Mouse (Mus musculus) layer of hippocampus, adult 9-11 months (tissue): ENCODE results near the gene Tmem132a.

Experiments used
- DNase-seq: peaks from one replicate; pipeline ENCODE4 v3.0.0; 2022

The Tmem132a gene

GRCm38 (mm10) chr19:10871328-10871961, 1.7 kb upstream of the Tmem132a start:
- no peak for DNase-seq

GRCm38 (mm10) chr19:10870676-10871075, 936 bp upstream of the Tmem132a start:
- DNase-seq: no peak

DNA sequence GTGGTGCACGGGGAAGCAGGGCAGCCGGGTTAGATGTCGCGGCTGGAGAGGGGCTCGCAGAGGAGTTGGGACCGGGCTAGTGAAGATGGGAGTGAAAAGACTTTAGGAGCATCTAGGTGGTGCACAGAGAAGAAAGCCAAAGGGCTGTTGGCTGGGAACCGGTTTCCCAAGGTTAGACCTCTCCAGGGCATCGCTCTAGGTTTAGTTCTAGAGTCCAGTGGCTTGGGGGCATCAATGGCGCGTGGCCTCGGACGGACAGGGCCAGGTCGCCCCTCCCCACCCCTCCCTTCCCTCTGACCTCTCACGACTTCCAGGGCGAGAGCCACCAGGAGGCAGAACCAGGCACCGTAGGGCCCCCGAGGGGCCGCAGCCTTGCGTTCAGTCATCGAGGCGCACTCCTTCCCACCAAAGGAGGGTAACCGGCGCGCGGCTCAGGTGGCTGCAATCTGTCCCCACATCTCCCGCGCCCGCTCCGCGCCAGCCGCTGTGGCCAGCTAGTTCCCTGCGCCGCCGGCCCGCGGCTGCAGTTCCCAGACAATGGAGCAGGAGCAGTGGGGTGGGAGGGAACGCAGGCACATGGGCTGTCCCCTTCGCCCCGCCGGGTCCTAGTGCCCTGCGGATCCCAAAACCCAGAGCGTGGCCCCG, 377 bp downstream of the Tmem132a start:
- DNase-seq: peak; percentile 86

DNA sequence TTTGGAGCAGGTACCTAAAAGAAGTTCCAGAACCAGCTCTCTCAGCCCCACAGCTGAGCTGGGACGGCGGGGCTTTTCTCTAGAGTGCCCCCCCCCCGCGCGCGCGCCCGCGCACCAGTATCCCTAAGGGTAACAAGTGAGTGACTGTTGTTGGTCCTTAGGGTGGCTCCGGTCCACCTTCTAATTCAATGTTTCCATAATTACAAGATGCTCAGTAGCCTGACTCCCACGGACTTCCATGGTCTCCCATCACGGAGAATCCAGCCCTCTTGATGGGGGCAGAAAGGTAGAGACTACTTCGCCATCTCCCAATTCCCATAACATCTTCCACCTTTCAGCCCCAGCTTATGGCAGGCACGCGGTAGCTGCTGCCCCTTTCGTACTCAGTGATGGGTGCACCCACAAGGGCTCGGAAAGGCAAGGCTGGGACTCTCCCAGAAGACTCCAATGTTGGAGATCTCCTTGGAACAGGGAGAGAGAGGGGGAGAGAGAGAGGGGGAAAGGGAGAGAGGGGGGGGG, 1.1 kb downstream of the Tmem132a start:
- DNase-seq: no peak

DNA sequence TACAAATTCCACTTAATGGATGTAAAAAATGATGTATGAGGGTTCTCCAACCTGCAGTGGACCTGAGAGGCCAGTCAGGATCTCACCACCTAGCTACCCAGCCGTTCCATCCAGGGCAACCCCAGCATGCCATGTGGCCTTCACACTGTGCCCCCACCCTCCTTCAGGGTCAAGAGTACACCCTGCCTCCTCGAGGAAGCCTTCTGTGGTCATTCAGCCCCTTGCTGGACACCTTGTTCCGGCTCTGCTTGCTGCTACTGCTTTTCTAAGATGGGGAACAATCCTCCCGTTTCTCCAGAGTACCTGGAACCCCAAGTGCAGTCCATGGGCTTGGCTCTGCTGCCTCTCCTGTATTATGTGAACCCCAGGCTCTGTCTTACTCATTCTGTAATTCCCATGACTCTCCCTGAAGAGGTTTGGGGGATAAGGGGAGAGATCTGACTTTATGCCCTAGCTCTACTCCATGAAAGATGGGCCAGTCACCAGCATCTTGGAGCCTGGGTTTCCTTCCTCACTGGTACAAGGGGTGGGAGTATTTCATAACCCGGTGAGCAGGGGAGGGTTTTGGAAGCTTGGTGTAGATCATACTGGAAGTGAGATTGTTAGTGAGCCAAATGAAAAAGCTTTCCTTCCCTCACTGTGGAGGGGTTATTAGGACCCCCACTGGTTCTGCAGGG, 1.7 kb downstream of the Tmem132a start:
- DNase-seq: no peak

DNA sequence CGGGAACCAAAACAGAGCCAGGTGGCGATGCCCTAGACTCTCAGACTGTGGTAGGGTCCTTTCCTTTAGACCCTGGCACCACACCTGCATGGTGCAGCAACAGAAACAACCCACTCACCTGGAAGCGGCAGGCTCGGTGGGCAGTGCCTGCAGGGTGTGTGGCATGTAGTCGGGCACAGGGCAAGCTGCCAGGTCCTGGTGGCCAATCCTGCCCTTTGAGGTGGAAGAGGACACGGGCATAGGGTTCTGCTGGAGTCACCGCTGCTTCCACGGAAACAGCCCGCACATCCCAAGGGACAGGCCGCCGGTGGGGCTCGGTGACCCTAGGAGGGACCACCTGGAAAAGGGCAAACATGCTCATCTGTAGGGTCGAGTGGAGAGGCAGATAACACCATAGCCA, 3.4 kb downstream of the Tmem132a start:
- no peak for DNase-seq

- DNase-seq: no peak
These were observed 9.7 kb downstream of the Tmem132a start for GRCm38 (mm10) chr19:10860072-10860497.

DNA sequence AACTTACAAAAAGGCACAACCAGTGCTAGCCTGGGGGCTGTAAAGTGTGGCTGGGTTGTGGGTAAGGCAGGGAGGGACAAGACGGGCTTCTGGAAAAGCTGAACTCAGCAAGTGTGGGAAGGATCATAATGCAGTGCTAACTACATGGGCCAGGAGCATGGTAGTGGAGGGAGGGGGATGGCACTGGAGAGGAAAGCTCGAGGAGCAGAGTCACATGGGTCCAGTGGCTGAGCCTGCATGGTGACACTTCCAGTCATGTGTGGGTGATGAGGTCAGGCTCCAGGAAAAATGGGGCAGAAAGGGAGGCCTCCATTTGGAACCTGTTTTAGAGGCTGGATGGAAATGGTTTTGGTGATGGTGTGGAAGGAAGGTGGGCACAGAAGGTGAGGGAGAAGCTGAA, 13.2 kb downstream of the Tmem132a start:
- DNase-seq: no peak

DNA sequence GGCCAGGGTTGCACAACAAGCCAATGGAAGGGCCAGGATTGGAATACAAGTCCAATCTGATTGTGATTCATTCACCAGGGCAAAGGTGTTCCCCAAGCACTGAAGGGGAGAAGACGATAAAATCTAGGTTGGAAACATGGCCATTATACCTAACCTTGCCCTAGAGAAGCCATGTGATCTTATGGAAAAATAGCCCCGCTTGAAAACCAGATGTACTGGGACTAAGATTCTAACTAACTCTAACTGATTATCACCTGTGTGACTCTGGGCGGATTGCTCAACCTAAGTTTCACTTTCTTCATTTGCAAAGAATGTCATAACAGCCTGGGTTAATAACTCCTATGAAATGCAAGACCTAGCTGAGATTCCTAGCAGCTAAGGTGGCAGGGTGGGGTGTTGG, 14.3 kb downstream of the Tmem132a start:
- no peak for DNase-seq

GRCm38 (mm10) chr19:10847311-10848087, 22.2 kb downstream of the Tmem132a start:
- DNase-seq: no peak

DNA sequence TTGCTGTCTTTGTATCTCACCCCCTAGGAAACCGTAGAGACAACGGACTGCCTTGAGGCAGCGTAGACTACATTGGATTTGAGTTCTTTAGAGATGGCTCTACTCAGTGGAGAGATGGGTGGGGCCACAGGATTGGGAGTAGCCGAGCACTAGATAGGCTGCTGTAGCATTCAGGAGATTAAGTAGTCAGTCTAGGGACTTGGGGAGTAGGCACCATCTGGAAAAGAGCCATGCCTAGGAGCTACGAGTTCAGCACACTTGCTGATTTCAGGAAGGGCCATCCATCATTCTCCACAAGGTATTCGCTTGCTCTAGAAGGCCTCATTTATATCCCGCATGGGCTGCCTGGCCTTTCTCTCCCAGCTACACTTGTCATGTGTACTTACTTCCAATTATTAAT, 23.6 kb downstream of the Tmem132a start:
- DNase-seq: no peak

- no peak for DNase-seq
These were observed 24.3 kb downstream of the Tmem132a start for GRCm38 (mm10) chr19:10845454-10845853.

GRCm38 (mm10) chr19:10844206-10844605, 25.5 kb downstream of the Tmem132a start:
- DNase-seq: no peak

- DNase-seq: no peak
These were observed 26.8 kb downstream of the Tmem132a start for GRCm38 (mm10) chr19:10842914-10843313.

GRCm38 (mm10) chr19:10841721-10842626, 27.8 kb downstream of the Tmem132a start:
- peak; percentile 83 for DNase-seq

- DNase-seq: no peak
These were observed 30.5 kb downstream of the Tmem132a start, which contains the start of gene Slc15a3 for GRCm38 (mm10) chr19:10839010-10839892. Gene Slc15a3, plus strand, starts transcription at chr19:10839727.

DNA sequence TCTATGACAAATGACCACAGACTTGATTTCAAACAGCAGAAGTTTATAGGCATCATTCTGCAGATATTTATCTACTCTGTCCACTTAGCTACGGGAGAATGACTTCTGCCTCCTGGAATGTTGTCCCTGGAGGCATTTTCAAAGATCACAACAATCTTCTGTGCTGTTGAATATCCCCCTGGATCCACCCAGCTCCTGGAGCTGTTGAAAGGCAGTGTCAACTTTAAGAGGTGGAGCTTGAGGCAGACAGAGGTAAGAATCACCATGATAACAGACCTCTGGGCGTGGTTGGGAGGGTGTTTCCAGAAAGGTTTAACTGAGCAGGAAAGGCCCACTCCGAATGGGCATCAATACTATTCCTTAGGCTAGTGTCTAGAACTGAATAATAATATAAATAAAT, 34.1 kb downstream of the Tmem132a start:
- DNase-seq: no peak

DNA sequence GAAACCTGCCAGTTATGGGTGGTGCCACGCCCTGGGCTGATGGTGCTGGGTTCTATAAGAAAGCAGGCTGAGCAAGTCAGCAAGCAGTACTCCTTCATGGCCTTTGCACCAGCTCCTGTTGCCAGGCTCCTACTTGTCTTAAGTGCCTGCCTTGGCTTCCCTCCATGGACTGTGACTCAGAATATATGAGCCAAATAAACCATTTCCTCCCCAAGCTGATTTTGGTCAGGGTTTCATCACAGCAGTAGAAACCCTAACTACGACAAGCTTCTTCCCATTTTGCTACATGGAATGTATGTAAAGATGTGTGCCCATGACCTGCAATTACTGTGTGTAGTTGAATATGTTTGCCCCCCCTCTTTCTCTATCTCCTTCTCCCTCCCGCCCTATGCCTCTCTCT, 36.1 kb downstream of the Tmem132a start:
- no peak for DNase-seq

DNA sequence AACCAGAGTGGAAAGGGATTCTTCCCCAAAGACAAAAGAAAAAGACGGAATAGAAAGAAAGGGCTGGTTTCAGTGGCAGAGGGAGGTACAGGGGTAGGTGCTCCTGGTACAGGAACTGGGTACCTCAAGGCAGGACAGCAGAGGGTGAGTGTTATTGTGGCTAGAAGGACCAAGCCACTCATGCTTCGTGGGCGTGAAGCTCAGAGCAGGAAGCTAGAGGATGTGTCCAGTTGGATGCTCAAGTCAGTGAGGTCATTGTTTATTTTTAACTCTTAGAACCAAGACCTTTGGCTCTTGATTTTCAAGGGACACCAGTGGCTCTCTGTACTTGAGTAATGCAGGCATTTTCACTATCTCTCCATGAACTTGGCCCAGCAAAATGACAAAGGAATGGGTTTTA, 37.7 kb downstream of the Tmem132a start:
- peak; percentile 23 for DNase-seq

GRCm38 (mm10) chr19:10831424-10831823, 38.3 kb downstream of the Tmem132a start:
- peak; percentile 47 for DNase-seq
